Mouse (Mus musculus) thymus, adult 2 months (tissue): ENCODE measurements around the gene Frmd8.

Source experiments
- CTCF ChIP-seq: fragments of 200-500 bp; IDR thresholded peaks from 2 replicates; pipeline ENCODE4 v1.5.1; 2012; ENCODE audit warnings: mild to moderate bottlenecking, control low read depth, low read length, moderate library complexity, borderline replicate concordance; ENCODE audit not compliant: control insufficient read depth, poor library complexity, insufficient read depth; ENCODE audit errors: extremely low read depth
- POLR2A ChIP-seq: fragments of 200-500 bp; IDR thresholded peaks from 2 replicates; pipeline ENCODE4 v1.6.1; 2012; ENCODE audit warnings: mild to moderate bottlenecking, low read length, control low read depth, moderate library complexity; ENCODE audit not compliant: control insufficient read depth, poor library complexity, insufficient read depth; ENCODE audit errors: extremely low read depth

GRCm38 (mm10) chr19:5887234-5887815, 12.3 kb upstream of the Frmd8 start:
- TF ChIP-seq CTCF: no peak
- no peak for TF ChIP-seq POLR2A
